Mouse (Mus musculus) forebrain, embryonic 14.5 days (tissue): Measurements from ENCODE around the gene Mdh1. TPM values are rescaled to one million over a fixed set of nuclear protein-coding genes. Genes with fewer than 3 reads are reported as not detected.

Experiments
- ATAC-seq: fragments of 200-750 bp; cut with Nextera tagmentation; 2 replicates; pipeline ENCODE4 v1.8.0; 2017; ENCODE audit warnings: mild to moderate bottlenecking, moderate library complexity
- DNase-seq: peaks from one replicate; pipeline ENCODE4 v3.0.0-alpha.2; 2015; ENCODE audit warnings: low spot score
- H3K27ac ChIP-seq: fragments of 300-500 bp; sonication (generic); 2 replicates; pipeline ENCODE4 v1.5.1; 2014; ENCODE audit warnings: low read depth, mild to moderate bottlenecking, control low read depth, low read length, moderate library complexity
- H3K27me3 ChIP-seq: fragments of 300-500 bp; sonication (generic); replicated peaks from 2 replicates; pipeline ENCODE4 v1.6.1; 2014; ENCODE audit warnings: low read length, control low read depth, mixed read lengths; ENCODE audit not compliant: control insufficient read depth, insufficient read depth
- H3K36me3 ChIP-seq: fragments of 300-500 bp; sonication (generic); 2 replicates; pipeline ENCODE4 v1.6.1; 2014; ENCODE audit warnings: low read length, control low read depth; ENCODE audit not compliant: control insufficient read depth, insufficient read depth
- H3K4me1 ChIP-seq: fragments of 300-500 bp; sonication (generic); 2 replicates; pipeline ENCODE4 v1.6.1; 2014; ENCODE audit warnings: antibody characterized with exemption, low read length, control low read depth; ENCODE audit not compliant: control insufficient read depth, insufficient read depth
- H3K4me2 ChIP-seq: fragments of 300-500 bp; sonication (generic); 2 replicates; pipeline ENCODE4 v1.6.1; 2014; ENCODE audit warnings: mild to moderate bottlenecking, control low read depth, low read length
- H3K4me3 ChIP-seq: fragments of 300-500 bp; sonication (generic); 2 replicates; pipeline ENCODE4 v1.5.1; 2014; ENCODE audit warnings: low read depth, low read length, control low read depth
- H3K9ac ChIP-seq: fragments of 300-500 bp; sonication (generic); 2 replicates; pipeline ENCODE4 v1.6.1; 2014; ENCODE audit warnings: mild to moderate bottlenecking, low read length, control low read depth, moderate library complexity
- H3K9me3 ChIP-seq: fragments of 300-500 bp; sonication (generic); replicated peaks from 2 replicates; pipeline ENCODE4 v1.6.1; 2016; ENCODE audit warnings: low read length, control low read depth, mixed read lengths; ENCODE audit not compliant: control insufficient read depth
- WGBS: fragments of 180-500 bp; shearing (Covaris S2); extraction: QIAGEN DNeasy Blood & Tissue Kit; methylation state at CpG from one replicate; pipeline ENCODE4 v1.1.7; 2014; 5-methylcytosine and 5-hydroxymethylcytosine counted together
- polyA plus RNA-seq: library from polyadenylated mRNA; unstranded; fragments of >200 nt; fragmentation: Nextera tagmentation; extraction: Ambion mirVana; gene quantifications from 2 replicates; pipeline ENCODE4 v1.2.1, GENCODE M21; 2014

Mdh1 gene
- 547 and 566 TPM in 2 replicates for polyA plus RNA-seq

DNA sequence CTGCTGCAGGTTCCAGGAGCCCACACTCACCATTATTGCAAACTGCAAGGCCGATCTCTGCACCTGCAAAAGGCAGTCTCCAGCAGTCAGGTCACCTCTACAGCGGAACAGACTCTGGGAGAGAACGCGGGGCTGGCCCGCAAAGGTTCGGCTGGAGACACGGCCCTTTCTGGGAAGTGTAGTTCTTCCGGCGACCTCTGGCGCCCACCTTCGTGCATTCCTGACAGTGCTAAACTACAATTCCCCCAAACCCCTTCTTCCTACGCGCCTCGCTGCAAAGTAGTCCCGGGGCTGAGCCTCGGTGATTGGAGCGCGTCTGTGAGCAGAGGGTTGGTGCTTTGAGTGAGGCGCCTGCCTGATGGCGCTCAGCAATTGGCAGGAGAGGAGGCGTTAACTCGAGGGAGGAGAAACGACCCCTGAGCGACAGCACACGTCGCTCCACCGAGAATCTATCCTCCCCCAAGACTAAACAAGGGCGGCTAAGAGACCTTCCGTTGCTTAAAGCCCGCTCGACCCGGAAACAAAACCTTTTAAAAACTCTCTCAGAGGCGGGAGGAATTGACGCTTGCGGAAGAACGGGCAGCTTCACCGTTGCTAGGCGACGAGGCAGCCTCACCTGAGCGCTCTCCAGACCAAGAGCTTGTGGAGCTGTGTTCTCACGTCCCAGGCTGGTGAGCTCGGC, at the start of gene Mdh1, which contains the start of gene Wdpcp:
TSS of gene Mdh1 (minus strand) at position 668 of the 682 bp plus-strand sequence.
TSS of gene Wdpcp (plus strand) at position 536 of the 682 bp plus-strand sequence.
- no peaks in the 10 kb centered on the region for H3K9me3 ChIP-seq
- 0 out of 2 replicates have a peak, but pooled peaks cover 6% of the 10 kb centered on the region for H3K36me3 ChIP-seq
- peak within 1 kb of the TSS; percentile 68 for H3K4me2 ChIP-seq
- no peaks in the 10 kb centered on the region for H3K27me3 ChIP-seq
- peak within 1 kb of the TSS; percentile 78 for H3K9ac ChIP-seq
- ATAC-seq (peak; percentile 98), DNase-seq (peak; percentile 99)
- H3K27ac ChIP-seq = peak within 1 kb of the TSS; percentile 70
- H3K4me1 ChIP-seq = peaks cover 18% of the 10 kb centered on the region
- peak within 1 kb of the TSS; percentile 71 for H3K4me3 ChIP-seq
- WGBS = under 1% methylated on average over 42 of the region's 42 CpGs

DNA sequence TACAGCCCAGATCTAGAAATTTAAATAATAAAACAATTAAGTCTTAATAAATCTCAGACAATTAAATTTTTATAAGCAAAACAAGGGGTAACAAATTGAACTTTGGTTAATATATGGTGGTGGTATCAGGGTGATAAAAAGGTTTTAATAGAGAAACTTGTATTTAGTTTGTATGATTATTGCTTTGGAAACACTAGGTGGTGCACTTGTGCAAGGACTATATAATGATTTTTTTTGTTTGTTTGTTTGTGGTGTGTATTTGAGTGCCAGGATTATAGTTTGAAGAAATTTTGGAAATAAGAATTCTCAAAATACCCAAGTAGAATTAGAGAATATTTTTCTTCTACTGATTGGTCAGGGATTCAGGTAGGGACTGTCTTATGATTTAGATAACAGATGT, 43.7 kb upstream of the Mdh1 start:
- Histone ChIP-seq H3K27me3 (no peaks in the 10 kb centered on the region), H3K4me1 (no peaks in the 10 kb centered on the region), H3K27ac (no peak overlapping the region), H3K4me2 (no peak overlapping the region), H3K9me3 (no peaks in the 10 kb centered on the region), H3K36me3 (no peaks in the 10 kb centered on the region), H3K9ac (no peak overlapping the region), H3K4me3 (no peak overlapping the region)
- DNase-seq (peak; percentile 21), ATAC-seq (no peak)

DNA sequence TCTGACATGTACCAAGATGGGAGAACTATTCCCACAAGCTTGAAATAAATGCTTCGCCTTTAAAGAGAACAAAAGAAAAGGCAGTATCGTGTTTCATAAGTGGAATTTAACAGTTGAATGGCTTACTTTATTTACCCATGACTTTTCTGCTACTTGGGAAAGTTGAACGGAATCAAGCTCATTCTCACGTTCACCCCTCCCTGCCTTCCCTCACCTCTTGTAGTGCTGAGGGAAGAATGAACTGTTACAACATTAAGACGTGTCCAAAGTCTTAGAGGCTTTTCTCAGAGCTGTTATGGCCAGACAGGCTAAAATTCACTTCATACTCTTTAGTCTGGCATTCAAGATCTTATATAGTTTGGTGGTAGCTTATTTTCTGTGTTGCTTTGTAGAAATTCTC, 30.3 kb upstream of the Mdh1 start:
- Histone ChIP-seq H3K27ac (no peak overlapping the region), H3K4me2 (no peak overlapping the region), H3K9me3 (no peaks in the 10 kb centered on the region), H3K9ac (no peak overlapping the region), H3K36me3 (no peaks in the 10 kb centered on the region), H3K4me3 (no peak overlapping the region), H3K27me3 (no peaks in the 10 kb centered on the region), H3K4me1 (no peaks in the 10 kb centered on the region)
- DNase-seq = no peak
- no peak for ATAC-seq
- 55% methylated on average over 5 of the region's 5 CpGs for WGBS

DNA sequence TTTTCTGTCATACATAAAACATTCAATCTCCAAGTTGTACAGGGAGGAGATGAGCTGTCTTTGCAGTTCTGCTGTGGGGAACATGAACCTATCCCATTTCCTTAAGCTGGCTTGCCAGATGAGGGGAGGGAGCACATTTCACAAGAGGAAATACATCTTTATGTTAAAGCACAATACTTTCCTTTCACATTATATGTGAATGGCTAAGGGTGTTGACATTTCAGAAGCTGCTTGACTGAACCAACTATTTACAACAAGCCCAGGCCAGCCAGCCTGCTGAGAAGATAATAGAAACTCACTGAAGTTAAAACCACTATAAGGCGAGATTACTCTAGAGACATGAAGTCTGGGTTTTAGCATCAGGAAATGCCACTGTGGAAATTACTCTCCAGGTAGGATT, 11.1 kb upstream of the Mdh1 start:
- H3K4me1 ChIP-seq = no peaks in the 10 kb centered on the region
- H3K4me2 ChIP-seq = no peak overlapping the region
- no peak for ATAC-seq
- H3K36me3 ChIP-seq = no peaks in the 10 kb centered on the region
- H3K9me3 ChIP-seq = no peaks in the 10 kb centered on the region
- H3K4me3 ChIP-seq = no peak overlapping the region
- DNase-seq = no peak
- no peak overlapping the region for H3K9ac ChIP-seq
- 31% methylated on average over 1 of the region's 1 CpGs for WGBS
- no peak overlapping the region for H3K27ac ChIP-seq
- H3K27me3 ChIP-seq = no peaks in the 10 kb centered on the region

DNA sequence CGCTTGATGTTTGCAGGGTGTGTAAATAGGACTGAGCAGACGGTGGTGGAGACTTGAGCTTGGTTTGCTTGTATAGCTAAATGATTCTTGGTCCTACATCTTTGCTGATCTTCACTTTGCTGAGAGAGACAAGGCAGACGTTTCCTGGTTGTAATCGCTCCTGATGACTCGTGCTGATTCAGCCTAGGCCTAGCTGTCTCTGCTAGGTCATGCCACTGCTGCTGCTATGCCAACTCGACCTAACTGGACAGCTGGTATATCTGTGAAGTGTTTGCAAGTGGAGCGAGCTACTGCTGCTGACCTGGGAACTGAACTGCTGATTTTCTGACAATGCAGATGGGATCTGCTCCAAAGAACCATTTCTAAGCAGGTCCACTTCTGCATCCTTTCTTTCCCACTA, 9.3 kb upstream of the Mdh1 start:
- Histone ChIP-seq H3K4me2 (no peak overlapping the region), H3K4me3 (no peak overlapping the region), H3K9me3 (no peaks in the 10 kb centered on the region), H3K27me3 (no peaks in the 10 kb centered on the region), H3K36me3 (no peaks in the 10 kb centered on the region), H3K27ac (no peak overlapping the region), H3K4me1 (no peaks in the 10 kb centered on the region), H3K9ac (no peak overlapping the region)
- 82% methylated on average over 7 of the region's 7 CpGs for WGBS
- DNase-seq (no peak), ATAC-seq (no peak)

DNA sequence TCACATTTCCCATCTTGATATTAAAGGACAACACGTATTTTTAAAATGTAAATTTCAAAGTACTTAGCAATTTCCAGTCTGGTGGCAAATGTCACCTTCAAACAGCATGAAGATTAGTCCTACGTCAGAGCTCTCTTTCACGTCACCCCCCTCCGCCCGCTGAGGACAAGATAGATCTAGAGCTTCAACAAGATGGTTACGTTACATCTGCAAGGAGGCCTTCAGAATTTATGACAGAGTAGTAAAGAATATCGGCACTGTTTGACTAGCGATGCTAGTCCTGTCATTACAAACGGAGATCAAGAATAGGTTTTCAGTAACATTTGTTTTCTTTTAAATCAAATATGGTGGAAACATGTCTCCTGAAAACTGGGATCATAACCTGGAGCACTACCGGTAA, 1.2 kb downstream of the Mdh1 start:
- DNase-seq = peak; percentile 23
- H3K9me3 ChIP-seq = no peaks in the 10 kb centered on the region
- H3K9ac ChIP-seq = peak overlapping the region; percentile 78
- H3K4me3 ChIP-seq = peak overlapping the region; percentile 71
- H3K36me3 ChIP-seq = peaks cover 12% of the 10 kb centered on the region
- peak overlapping the region; percentile 68 for H3K4me2 ChIP-seq
- ATAC-seq = no peak
- H3K4me1 ChIP-seq = peaks cover 18% of the 10 kb centered on the region
- no peak overlapping the region for H3K27ac ChIP-seq
- no peaks in the 10 kb centered on the region for H3K27me3 ChIP-seq
- WGBS = 11% methylated on average over 10 of the region's 10 CpGs

DNA sequence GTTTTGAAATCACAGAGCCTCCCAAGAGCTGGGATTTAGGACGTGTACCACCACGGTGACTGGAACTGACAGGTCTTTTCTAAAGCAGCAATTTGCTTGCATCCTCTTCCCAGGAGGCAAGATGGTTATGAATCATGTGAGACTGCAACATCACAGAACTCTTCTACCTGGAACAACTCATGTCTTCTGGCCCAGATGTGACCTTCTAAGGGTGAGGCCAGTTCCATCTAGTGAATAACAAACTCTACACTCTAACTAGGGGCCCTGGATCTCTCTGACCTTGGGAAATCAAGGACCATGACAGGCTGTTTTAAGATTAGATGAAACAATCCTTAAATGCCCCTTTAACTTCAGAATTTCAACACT, 2.1 kb downstream of the Mdh1 start:
- H3K27ac ChIP-seq = no peak overlapping the region

DNA sequence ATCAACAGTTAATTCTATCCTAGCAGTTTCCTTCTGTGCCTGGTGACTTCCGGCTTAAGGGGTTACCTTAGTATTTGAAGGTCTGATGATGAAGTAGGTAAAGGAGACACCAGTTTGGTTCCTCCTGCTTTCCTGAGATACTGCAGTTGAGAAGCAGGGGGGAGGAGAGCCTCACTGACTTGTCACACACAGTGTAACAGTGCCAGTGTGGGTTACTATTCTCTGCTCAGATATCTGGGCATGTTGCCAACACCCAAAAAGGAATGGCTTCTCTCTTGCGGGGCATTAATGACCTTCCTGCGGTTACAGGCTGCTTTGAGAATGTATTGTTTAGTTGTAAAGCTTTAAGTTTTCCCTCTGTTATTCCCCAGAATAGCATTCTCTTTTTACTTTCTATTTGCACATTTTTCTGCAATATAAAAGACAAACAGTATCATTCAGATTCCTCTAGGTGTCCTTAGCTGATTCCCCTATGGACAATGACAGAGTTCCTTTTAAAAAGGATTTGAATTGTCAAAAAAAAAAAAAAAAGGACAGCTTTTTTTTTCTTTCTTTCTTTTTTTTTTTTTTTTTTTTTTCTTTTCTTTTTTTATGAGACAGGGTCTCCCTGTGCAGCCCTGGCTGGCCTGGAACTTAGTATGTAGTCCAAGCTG, 2.6 kb downstream of the Mdh1 start:
- ATAC-seq = no peak
- Histone ChIP-seq H3K4me2 (peak overlapping the region; percentile 68), H3K27me3 (no peaks in the 10 kb centered on the region), H3K9ac (no peak overlapping the region; the same call in 1 of the 2 replicates), H3K36me3 (peaks cover 23% of the 10 kb centered on the region), H3K27ac (no peak overlapping the region), H3K9me3 (no peaks in the 10 kb centered on the region), H3K4me1 (peaks cover 18% of the 10 kb centered on the region), H3K4me3 (no peak overlapping the region)
- peak; percentile 80 for DNase-seq
- 27% methylated on average over 3 of the region's 3 CpGs for WGBS

More for the DNA sequence above, 2.1 kb downstream of the Mdh1 start:
- no peak for ATAC-seq
- Histone ChIP-seq H3K9ac (peak overlapping the region; percentile 18; the same call in 1 of the 2 replicates), H3K36me3 (peaks cover 20% of the 10 kb centered on the region), H3K9me3 (no peaks in the 10 kb centered on the region), H3K4me2 (peak overlapping the region; percentile 68), H3K4me1 (peaks cover 18% of the 10 kb centered on the region), H3K4me3 (peak overlapping the region; percentile 10; the same call in 1 of the 2 replicates), H3K27me3 (no peaks in the 10 kb centered on the region)
- DNase-seq = peak; percentile 12
- 19% methylated on average over 2 of the region's 2 CpGs for WGBS

DNA sequence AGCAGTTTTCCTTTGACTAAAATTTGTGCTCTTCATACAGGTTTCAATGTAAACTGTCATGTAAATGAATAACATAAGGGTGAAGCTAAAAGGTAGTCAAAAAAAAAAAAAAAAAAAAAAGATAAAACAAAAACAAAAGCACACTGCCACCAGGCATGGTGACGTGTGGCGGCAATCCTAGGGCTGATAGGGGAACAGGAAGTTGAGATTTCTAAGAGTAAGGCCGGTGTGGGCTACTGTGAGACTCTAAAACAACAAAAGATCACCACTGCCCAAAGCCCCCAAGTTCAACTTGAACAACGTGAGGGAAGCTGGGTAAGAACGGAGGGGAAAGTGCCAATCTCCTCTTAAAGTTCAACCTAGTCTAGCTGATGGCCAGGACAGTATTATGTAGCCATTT, 3.2 kb downstream of the Mdh1 start:
- no peak for DNase-seq
- H3K36me3 ChIP-seq = peaks cover 25% of the 10 kb centered on the region
- H3K9ac ChIP-seq = no peak overlapping the region
- no peaks in the 10 kb centered on the region for H3K27me3 ChIP-seq
- H3K4me1 ChIP-seq = peaks cover 18% of the 10 kb centered on the region
- H3K27ac ChIP-seq = no peak overlapping the region
- H3K9me3 ChIP-seq = no peaks in the 10 kb centered on the region
- 64% methylated on average over 5 of the region's 5 CpGs for WGBS
- no peak overlapping the region for H3K4me2 ChIP-seq
- no peak overlapping the region for H3K4me3 ChIP-seq
- no peak for ATAC-seq
